In the genomic region with DNA sequence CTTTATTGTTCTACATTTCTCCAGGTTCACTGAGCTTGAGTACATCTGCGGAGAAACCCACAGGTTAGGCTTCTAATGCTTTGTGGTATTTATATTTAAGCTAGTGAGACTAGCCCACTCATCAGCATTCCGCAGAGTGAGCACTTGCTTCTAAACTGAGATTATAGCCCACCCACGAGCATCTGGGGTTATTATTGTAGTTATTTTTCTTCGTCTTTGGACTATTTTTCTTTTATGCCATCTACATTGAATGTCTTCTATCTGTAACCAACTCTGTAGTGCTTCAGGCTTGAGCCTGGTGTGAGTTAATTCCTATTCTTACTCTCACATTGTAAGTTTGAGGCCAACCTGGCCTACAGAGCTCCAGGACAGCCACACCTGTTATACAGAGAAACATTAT, we compare ENCODE assay signal across 11 mouse cellular contexts.
"Had no signal": no experiment of that assay in that cellular context is flagged by ENCODE, and none has a peak within 500 bp of the region (broad histone marks: within the 10 kb centered on the region; RNA-seq: fewer than 3 reads in every experiment).

No protein-coding gene starts in this region.

- DNase-seq: kidney, adult 2 months; kidney, postnatal 25 days; layer of hippocampus, adult 9-11 months; liver; lung, adult 18-20 months; lung, postnatal 10 days; lung, postnatal 36 days; retina, postnatal 1 day; spleen, adult 18-20 months; thymus, adult 18-20 months; thymus, postnatal 36 days had no signal
